In genomic region chr1:143739361-143740350, GRCm38 (mm10) we compare ENCODE assay signal across 7 mouse cellular contexts. TPM values are rescaled to one million over a fixed set of nuclear protein-coding genes. Genes with fewer than 3 reads are reported as not detected.
A peak's percentile ranks its signal among the peaks of the same experiment; 100 is the strongest.
DNase-seq lines count a peak whose midpoint lies in the region; ATAC-seq lines count a peak whose summit lies in the region.

No protein-coding gene starts in this region.

- under 1% methylated on average over 70 of the region's 71 CpGs for WGBS in embryonic facial prominence, embryonic 11.5 days
- under 1% methylated on average over 70 of the region's 71 CpGs for WGBS in limb, embryonic 10.5 days
- WGBS in midbrain, embryonic 13.5 days, result under 1% methylated on average over 67 of the region's 71 CpGs

- no peaks in the 10 kb centered on the region for H3K27me3 ChIP-seq in embryonic facial prominence, embryonic 11.5 days (ENCODE audit: control insufficient read depth, insufficient read depth, low read length)
- H3K27me3 ChIP-seq in limb, embryonic 10.5 days (ENCODE audit: low read depth, poor library complexity, severe bottlenecking), result no peaks in the 10 kb centered on the region
- H3K27me3 ChIP-seq in midbrain, embryonic 13.5 days, result no peaks in the 10 kb centered on the region; the same call in 1 of the 2 replicates

- no peaks in the 10 kb centered on the region; the same call in 1 of the 2 replicates for H3K4me1 ChIP-seq in embryonic facial prominence, embryonic 11.5 days (ENCODE audit: control insufficient read depth, insufficient read depth, low read length)
- 0 out of 2 replicates have a peak, but pooled peaks cover 5% of the 10 kb centered on the region for H3K4me1 ChIP-seq in limb, embryonic 10.5 days
- peaks cover 15% of the 10 kb centered on the region for H3K4me1 ChIP-seq in midbrain, embryonic 13.5 days (replicated peaks)

- peak overlapping the region; percentile 75 for H3K4me3 ChIP-seq in embryonic facial prominence, embryonic 11.5 days (ENCODE audit: low read depth, low read length)
- H3K4me3 ChIP-seq in limb, embryonic 10.5 days, result peak overlapping the region; percentile 83
- peak overlapping the region; percentile 69 for H3K4me3 ChIP-seq in midbrain, embryonic 13.5 days (replicated peaks)

- H3K4me2 ChIP-seq in embryonic facial prominence, embryonic 11.5 days (ENCODE audit: low read depth, low read length), result peak overlapping the region; percentile 62
- peak overlapping the region; percentile 77 for H3K4me2 ChIP-seq in midbrain, embryonic 13.5 days (replicated peaks)

- peak; percentile 92 for DNase-seq in adrenal gland, postnatal 14 days
- DNase-seq in embryonic facial prominence, embryonic 11.5 days (ENCODE audit: low spot score), result peak; percentile 89
- peak; percentile 92 for DNase-seq in kidney, adult 11 months
- peak; percentile 89 for DNase-seq in limb, embryonic 10.5 days (ENCODE audit: low spot score)
- peak; percentile 81 for DNase-seq in spleen, adult 12 weeks (ENCODE audit: low spot score)

- H3K9me3 ChIP-seq in embryonic facial prominence, embryonic 11.5 days (replicated peaks; ENCODE audit: control insufficient read depth, low read length), result no peaks in the 10 kb centered on the region
- no peaks in the 10 kb centered on the region for H3K9me3 ChIP-seq in limb, embryonic 10.5 days (replicated peaks)
- H3K9me3 ChIP-seq in midbrain, embryonic 13.5 days, result no peaks in the 10 kb centered on the region

- H3K36me3 ChIP-seq in embryonic facial prominence, embryonic 11.5 days (replicated peaks; ENCODE audit: control insufficient read depth, insufficient read depth, low read depth, low read length), result no peaks in the 10 kb centered on the region; the same call in 1 of the 2 replicates
- H3K36me3 ChIP-seq in limb, embryonic 10.5 days, result peaks cover 21% of the 10 kb centered on the region
- H3K36me3 ChIP-seq in midbrain, embryonic 13.5 days, result peaks cover 19% of the 10 kb centered on the region

- ATAC-seq in embryonic facial prominence, embryonic 11.5 days (replicated peaks; ENCODE audit: insufficient number of reproducible peaks, low FRiP score, low TSS enrichment, low read depth), result peak; percentile 88
- ATAC-seq in granulocyte monocyte progenitor cell, adult 5-6 weeks (replicated peaks; ENCODE audit: poor library complexity, severe bottlenecking), result peak; percentile 85
- ATAC-seq in midbrain, embryonic 13.5 days, result peak; percentile 92

- H3K9ac ChIP-seq in embryonic facial prominence, embryonic 11.5 days (replicated peaks; ENCODE audit: low read length), result peak overlapping the region; percentile 88
- peak overlapping the region; percentile 81 for H3K9ac ChIP-seq in midbrain, embryonic 13.5 days (replicated peaks)

- peak overlapping the region; percentile 62 for H3K27ac ChIP-seq in embryonic facial prominence, embryonic 11.5 days (replicated peaks; ENCODE audit: low read depth, low read length)
- H3K27ac ChIP-seq in limb, embryonic 10.5 days, result peak overlapping the region; percentile 94
- peak overlapping the region; percentile 88 for H3K27ac ChIP-seq in midbrain, embryonic 13.5 days

RNA-seq across cellular contexts. Expression of gene Glrx2, which starts 23.5 kb away (rescaled TPM):
- 81.3 and 90.8 TPM in 2 replicates for total RNA-seq in adrenal gland, postnatal 14 days (2021)
- polyA plus RNA-seq in embryonic facial prominence, embryonic 11.5 days (2014; fragmentation: Nextera tagmentation; extraction: Ambion mirVana), result 80.4 and 87.3 TPM in 2 replicates
- total RNA-seq in granulocyte monocyte progenitor cell, adult 5-6 weeks (2014; fragmentation: Nextera tagmentation), result 73.8 and 84.6 TPM in 2 replicates
- 15.8 and 25.8 TPM in 2 replicates for total RNA-seq in granulocyte monocyte progenitor cell, adult 5-6 weeks (2017)
- 71.6 and 80.7 TPM in 2 replicates for polyA plus RNA-seq in limb, embryonic 10.5 days (2016; fragmentation: Nextera tagmentation; extraction: Ambion mirVana)
- polyA plus RNA-seq in midbrain, embryonic 13.5 days (2015; fragmentation: Nextera tagmentation; extraction: Ambion mirVana), result 135 and 140 TPM in 2 replicates

RNA-seq across cellular contexts. Expression of gene Cdc73, which starts 37.0 kb away (rescaled TPM):
- total RNA-seq in adrenal gland, postnatal 14 days (2021), result 85.7 and 90.8 TPM in 2 replicates
- 24.5 and 27.3 TPM in 2 replicates for polyA plus RNA-seq in embryonic facial prominence, embryonic 11.5 days (2014; fragmentation: Nextera tagmentation; extraction: Ambion mirVana)
- total RNA-seq in granulocyte monocyte progenitor cell, adult 5-6 weeks (2014; fragmentation: Nextera tagmentation), result 53.7 and 70.2 TPM in 2 replicates
- 14.8 and 19.1 TPM in 2 replicates for total RNA-seq in granulocyte monocyte progenitor cell, adult 5-6 weeks (2017)
- 30.9 and 31.1 TPM in 2 replicates for polyA plus RNA-seq in limb, embryonic 10.5 days (2016; fragmentation: Nextera tagmentation; extraction: Ambion mirVana)
- polyA plus RNA-seq in midbrain, embryonic 13.5 days (2015; fragmentation: Nextera tagmentation; extraction: Ambion mirVana), result 21.0 and 26.8 TPM in 2 replicates

RNA-seq across cellular contexts. Expression of gene Trove2, which starts 37.2 kb away (rescaled TPM):
- total RNA-seq in adrenal gland, postnatal 14 days (2021), result 11.0 and 12.6 TPM in 2 replicates
- polyA plus RNA-seq in embryonic facial prominence, embryonic 11.5 days (2014; fragmentation: Nextera tagmentation; extraction: Ambion mirVana), result 31.0 and 31.6 TPM in 2 replicates
- 1.3 and 1.5 TPM in 2 replicates for total RNA-seq in granulocyte monocyte progenitor cell, adult 5-6 weeks (2014; fragmentation: Nextera tagmentation)
- 1.3 and 2.1 TPM in 2 replicates for total RNA-seq in granulocyte monocyte progenitor cell, adult 5-6 weeks (2017)
- polyA plus RNA-seq in limb, embryonic 10.5 days (2016; fragmentation: Nextera tagmentation; extraction: Ambion mirVana), result 17.3 and 23.6 TPM in 2 replicates
- 46.0 and 51.8 TPM in 2 replicates for polyA plus RNA-seq in midbrain, embryonic 13.5 days (2015; fragmentation: Nextera tagmentation; extraction: Ambion mirVana)

RNA-seq across cellular contexts. Expression of gene Uchl5, which starts 37.4 kb away (rescaled TPM):
- total RNA-seq in adrenal gland, postnatal 14 days (2021), result 27.7 and 27.8 TPM in 2 replicates
- polyA plus RNA-seq in embryonic facial prominence, embryonic 11.5 days (2014; fragmentation: Nextera tagmentation; extraction: Ambion mirVana), result 78.5 and 90.2 TPM in 2 replicates
- 137 and 152 TPM in 2 replicates for total RNA-seq in granulocyte monocyte progenitor cell, adult 5-6 weeks (2014; fragmentation: Nextera tagmentation)
- total RNA-seq in granulocyte monocyte progenitor cell, adult 5-6 weeks (2017), result 200 and 210 TPM in 2 replicates
- polyA plus RNA-seq in limb, embryonic 10.5 days (2016; fragmentation: Nextera tagmentation; extraction: Ambion mirVana), result 114 and 116 TPM in 2 replicates
- polyA plus RNA-seq in midbrain, embryonic 13.5 days (2015; fragmentation: Nextera tagmentation; extraction: Ambion mirVana), result 69.1 and 79.4 TPM in 2 replicates

Comparison
In these comparisons a context has a peak if more than half of its experiments do, and no peak if none do; other contexts are left out.
1. Peak in every context shown above with its lines: DNase-seq, ATAC-seq, H3K4me3 ChIP-seq and H3K27ac ChIP-seq.